Mouse (Mus musculus) cerebellum, adult 18-20 months (tissue): Measurements from ENCODE around the gene Ntm.
A peak's percentile ranks its signal among the peaks of the same experiment; 100 is the strongest.

Experiments used
- DNase-seq, 2 experiments: peaks; one replicate each; pipeline ENCODE4 v3.0.0; 2021

Ntm gene

GRCm38 (mm10) chr9:29750371-29751014, 212.4 kb downstream of the Ntm start:
- DNase-seq: peak; percentile 54 to 60

DNA sequence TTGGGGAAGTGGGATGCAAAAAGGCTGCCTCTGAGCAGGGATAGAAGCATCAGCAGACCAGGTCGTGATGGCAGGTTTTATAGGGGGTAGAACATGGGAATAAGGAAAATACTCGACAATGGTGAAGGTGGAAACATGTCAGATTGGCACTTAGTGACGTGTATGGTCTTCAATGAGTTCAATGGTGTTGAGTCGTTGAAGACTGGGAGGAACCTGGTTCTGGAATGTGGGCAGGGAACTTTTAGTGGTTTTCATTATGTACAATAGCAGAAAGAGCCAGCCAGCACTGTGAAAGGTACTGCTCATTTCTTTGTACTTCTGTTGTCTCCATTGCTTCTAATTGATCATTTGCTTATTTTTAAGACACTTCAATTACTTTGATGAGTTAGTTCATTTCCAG, 214.9 kb downstream of the Ntm start:
- DNase-seq: no peak

DNA sequence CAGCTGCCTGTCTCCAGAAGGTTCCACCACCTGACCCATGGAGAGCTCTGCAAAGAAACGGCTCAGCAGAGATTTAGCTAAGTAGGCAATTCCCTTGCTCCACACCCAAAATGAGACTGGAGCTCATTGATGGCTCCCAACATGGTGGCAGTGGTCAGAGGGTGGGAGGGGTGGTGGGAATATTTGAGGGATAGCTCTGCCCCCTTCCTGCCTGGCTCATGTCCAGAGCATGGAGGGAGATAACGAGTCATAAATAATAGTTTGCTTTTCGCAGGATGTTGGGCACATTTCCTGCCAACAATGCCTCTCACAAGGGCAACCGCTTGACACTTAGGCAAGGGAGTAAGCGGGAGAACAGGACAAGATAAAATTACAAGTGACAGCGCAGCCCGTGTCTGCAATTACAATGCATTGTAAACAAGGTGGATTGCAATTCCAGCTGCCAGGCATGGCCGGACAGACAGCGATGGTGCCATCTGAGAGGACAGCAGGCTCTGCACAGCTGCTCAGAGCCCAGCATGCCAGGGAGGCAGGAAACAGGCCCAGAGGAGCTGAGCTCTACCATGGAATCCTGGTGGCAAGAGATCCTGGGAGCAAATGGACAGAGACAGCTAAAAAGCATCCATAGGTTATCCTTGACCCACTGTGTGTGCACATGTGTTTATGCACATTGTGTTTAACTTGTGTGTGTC, 224.0 kb downstream of the Ntm start:
- no peak for DNase-seq

- no peak for DNase-seq
Observed at GRCm38 (mm10) chr9:29736031-29736430, 226.9 kb downstream of the Ntm start.

GRCm38 (mm10) chr9:29732895-29733294, 230.0 kb downstream of the Ntm start:
- no peak for DNase-seq

- no peak for DNase-seq
Observed at GRCm38 (mm10) chr9:29731672-29732071, 231.3 kb downstream of the Ntm start.

- no peak for DNase-seq
Observed at GRCm38 (mm10) chr9:29727540-29728432, 235.2 kb downstream of the Ntm start.

DNA sequence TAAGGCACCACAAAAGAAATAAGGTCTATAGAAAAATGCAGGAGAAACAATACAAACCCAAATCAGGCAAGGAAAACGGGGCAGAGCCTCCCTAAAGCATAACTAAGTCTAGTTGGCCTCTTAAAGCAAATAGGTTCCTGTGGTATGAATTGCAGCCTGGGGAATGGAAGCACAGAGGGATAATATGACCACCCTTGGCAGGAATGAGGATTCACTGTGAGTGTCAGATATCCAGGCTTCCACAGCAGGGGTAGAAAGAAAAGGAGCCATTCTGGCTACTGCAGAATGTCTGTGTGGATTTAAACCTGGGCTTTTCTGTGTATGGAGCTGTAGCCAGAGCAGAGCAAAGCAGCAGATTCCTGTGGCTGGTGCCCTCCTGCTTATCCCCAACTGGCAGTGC, 241.5 kb downstream of the Ntm start:
- no peak for DNase-seq

DNA sequence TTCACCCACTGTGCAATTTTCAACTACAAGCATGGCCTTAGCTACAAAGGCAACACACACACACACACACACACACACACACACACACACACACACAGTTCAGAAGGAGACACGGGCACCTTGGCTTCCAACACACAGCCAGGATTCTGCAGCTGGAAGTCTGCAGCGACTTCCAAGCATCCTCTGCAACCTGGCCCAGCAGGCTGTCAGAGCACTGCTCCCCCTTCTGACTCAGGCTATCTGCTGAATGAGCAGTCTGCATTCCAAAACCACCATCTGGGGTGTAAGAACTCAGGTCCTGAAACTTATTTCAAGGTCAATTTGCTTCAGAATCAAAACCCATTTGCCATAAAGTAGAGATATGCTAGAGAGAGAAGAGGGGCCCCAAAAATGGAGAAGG, 246.1 kb downstream of the Ntm start:
- no peak for DNase-seq

DNA sequence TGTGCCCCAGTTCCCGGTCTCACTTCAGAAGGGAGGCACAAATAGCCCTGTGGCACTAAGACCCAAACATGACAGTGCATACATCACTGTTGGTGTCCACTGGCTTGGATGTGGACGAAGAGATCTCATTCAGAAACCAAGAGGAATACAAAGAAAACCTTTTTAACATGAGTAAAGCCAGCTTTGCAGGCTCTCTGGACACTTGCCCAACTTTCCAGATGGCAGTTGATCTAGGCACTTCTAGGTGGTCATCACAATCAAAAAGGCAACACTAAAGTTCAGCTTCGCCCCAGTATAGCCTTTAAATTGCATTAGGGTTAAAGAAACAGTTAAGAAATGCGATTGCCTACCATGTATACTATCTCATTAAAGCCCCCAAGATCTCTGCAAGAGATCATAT, 264.7 kb downstream of the Ntm start:
- DNase-seq: peak; percentile 59 to 70

GRCm38 (mm10) chr9:29694151-29694550, 268.8 kb downstream of the Ntm start:
- no peak for DNase-seq

- no peak for DNase-seq
Observed at GRCm38 (mm10) chr9:29691186-29691855, 271.6 kb downstream of the Ntm start.

GRCm38 (mm10) chr9:29682224-29682623, 280.7 kb downstream of the Ntm start:
- no peak for DNase-seq

DNA sequence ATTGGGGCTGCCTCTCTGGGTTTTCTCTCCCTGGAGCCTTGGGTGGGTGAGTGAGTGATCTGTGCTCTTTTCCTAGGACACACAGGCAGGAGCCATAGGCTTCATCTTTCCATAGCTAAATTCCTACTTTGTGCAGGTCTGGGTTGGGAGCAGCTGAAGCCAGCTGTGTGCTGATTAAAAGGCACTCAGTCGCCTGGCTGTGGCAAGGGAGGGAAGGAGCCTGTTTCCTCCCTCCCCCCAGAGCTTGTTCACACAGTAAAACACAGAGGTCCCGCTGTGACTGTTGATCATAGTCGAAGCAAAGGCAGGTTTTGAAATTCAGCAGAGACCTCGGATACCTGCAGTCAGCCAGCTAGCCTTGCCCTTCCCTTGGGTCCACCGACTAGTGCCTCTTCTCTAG, 282.3 kb downstream of the Ntm start:
- no peak for DNase-seq

DNA sequence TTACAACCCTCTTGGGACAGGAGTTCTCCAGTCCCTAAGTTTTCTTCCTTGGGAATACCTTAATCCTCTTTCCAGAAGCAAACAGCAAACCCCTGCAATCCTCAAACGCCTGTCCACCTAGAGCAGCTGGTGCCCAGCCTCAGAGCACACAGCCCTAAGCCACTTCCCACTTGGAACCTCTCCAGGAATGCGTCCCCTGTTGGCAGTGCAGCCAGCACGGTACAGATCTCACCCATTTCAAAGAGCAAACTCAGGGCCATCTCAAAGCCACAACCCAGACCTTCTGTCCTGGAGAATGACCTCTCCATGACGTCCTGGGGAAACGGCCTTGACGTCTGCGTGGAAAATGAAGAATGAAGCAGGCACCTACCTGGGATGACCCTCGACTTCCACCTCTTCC, 289.0 kb downstream of the Ntm start:
- no peak for DNase-seq

GRCm38 (mm10) chr9:29671861-29672260, 291.1 kb downstream of the Ntm start:
- no peak for DNase-seq

- DNase-seq: peak; percentile 47 to 57
Observed at GRCm38 (mm10) chr9:29663286-29663685, 299.7 kb downstream of the Ntm start.

- peak; percentile 77 to 79 for DNase-seq
Observed at GRCm38 (mm10) chr9:29661468-29662145, 301.3 kb downstream of the Ntm start.

- DNase-seq: no peak
Observed at GRCm38 (mm10) chr9:29660059-29660613, 302.8 kb downstream of the Ntm start.

GRCm38 (mm10) chr9:29657761-29658465, 305.0 kb downstream of the Ntm start:
- no peak for DNase-seq

DNA sequence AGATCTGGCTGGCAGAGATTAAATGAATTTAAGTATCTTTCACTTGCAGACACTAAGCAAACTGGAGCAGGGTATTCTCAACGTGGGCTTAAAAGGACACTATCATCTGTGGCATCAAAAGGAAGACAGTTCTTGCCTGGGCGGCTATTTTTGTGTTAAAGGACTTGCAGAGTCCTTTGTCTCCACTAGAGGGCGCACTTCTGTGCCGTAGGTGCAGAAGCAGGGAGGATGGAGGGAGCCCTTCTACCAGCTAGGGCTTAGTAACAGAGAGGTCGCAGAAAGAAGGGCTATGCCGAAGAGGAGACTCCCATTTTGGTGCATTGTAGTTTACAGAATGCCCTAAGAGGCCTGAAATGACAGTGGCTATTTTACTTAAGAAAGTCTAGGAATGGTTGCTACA, 308.1 kb downstream of the Ntm start:
- peak; percentile 68 to 71 for DNase-seq
